Mouse (Mus musculus): ENCODE measurements around the gene Inca1. TPM values are rescaled to one million over a fixed set of nuclear protein-coding genes. Genes with fewer than 3 reads are reported as not detected.
A peak's percentile ranks its signal among the peaks of the same experiment; 100 is the strongest.

The Inca1 gene
- total RNA-seq, 2 experiments from 2014 or later = 1.8 to 3.0 TPM

- Histone ChIP-seq H3K27ac (peak overlapping the region; percentile 76), H3K4me3 (peak overlapping the region; percentile 55)
- no peak for DNase-seq (ENCODE audit: extremely low spot score in 1 of 2, low spot score in 2 of 2)
- intact Hi-C loops (cut with DNase I) = loop anchor here (2.0 kb wide), 1 partner anchor 21 kb away; the partner anchor contains the start of genes Rnf167 and Slc25a11
- no peak for TF ChIP-seq CTCF (IDR thresholded peaks at IDR 0.05)
These were observed 32.4 kb downstream of the Inca1 start for GRCm38 (mm10) chr11:70667271-70668150.

GRCm38 (mm10) chr11:70666687-70667086, 33.3 kb downstream of the Inca1 start:
- no peak for DNase-seq (ENCODE audit: extremely low spot score in 1 of 2, low spot score in 2 of 2)
- Histone ChIP-seq H3K4me3 (no peak overlapping the region), H3K27ac (no peak overlapping the region)
- TF ChIP-seq CTCF (IDR thresholded peaks at IDR 0.05) = no peak
- intact Hi-C loops (cut with DNase I) = no loop called here

GRCm38 (mm10) chr11:70664741-70665140, 35.2 kb downstream of the Inca1 start:
- H3K27ac ChIP-seq = no peak overlapping the region
- no peak for TF ChIP-seq CTCF (IDR thresholded peaks at IDR 0.05)
- no peak for DNase-seq (ENCODE audit: extremely low spot score in 1 of 2, low spot score in 2 of 2)
- no peak overlapping the region for H3K4me3 ChIP-seq
- intact Hi-C loops (cut with DNase I) = no loop called here

- no peak overlapping the region for H3K4me3 ChIP-seq
- no peak for DNase-seq (ENCODE audit: extremely low spot score in 1 of 2, low spot score in 2 of 2)
- intact Hi-C loops (cut with DNase I) = no loop called here
- TF ChIP-seq CTCF (IDR thresholded peaks at IDR 0.05) = no peak
- H3K27ac ChIP-seq = no peak overlapping the region
These were observed 36.0 kb downstream of the Inca1 start for GRCm38 (mm10) chr11:70663957-70664356.

- no peak for TF ChIP-seq CTCF (IDR thresholded peaks at IDR 0.05)
- H3K27ac ChIP-seq = no peak overlapping the region
- intact Hi-C loops (cut with DNase I) = no loop called here
- no peak for DNase-seq (ENCODE audit: extremely low spot score in 1 of 2, low spot score in 2 of 2)
- H3K4me3 ChIP-seq = no peak overlapping the region
These were observed 36.9 kb downstream of the Inca1 start for GRCm38 (mm10) chr11:70663101-70663500.

GRCm38 (mm10) chr11:70660571-70660970, 39.4 kb downstream of the Inca1 start:
- Histone ChIP-seq H3K27ac (no peak overlapping the region), H3K4me3 (no peak overlapping the region)
- no peak for TF ChIP-seq CTCF (IDR thresholded peaks at IDR 0.05)
- DNase-seq (ENCODE audit: extremely low spot score in 1 of 2, low spot score in 2 of 2) = no peak
- intact Hi-C loops (cut with DNase I) = no loop called here

GRCm38 (mm10) chr11:70658942-70659341, 41.0 kb downstream of the Inca1 start:
- no peak for DNase-seq (ENCODE audit: extremely low spot score in 1 of 2, low spot score in 2 of 2)
- Histone ChIP-seq H3K4me3 (no peak overlapping the region), H3K27ac (no peak overlapping the region)
- intact Hi-C loops (cut with DNase I) = loop anchor here (10.0 kb wide), 1 partner anchor 424 kb away; the partner anchor contains the start of genes 0610010K14Rik, Gm21988 and Rnasek
- no peak for TF ChIP-seq CTCF (IDR thresholded peaks at IDR 0.05)

- intact Hi-C loops (cut with DNase I) = loop anchor here (10.0 kb wide), 1 partner anchor 424 kb away; the partner anchor contains the start of genes 0610010K14Rik, Gm21988 and Rnasek
- Histone ChIP-seq H3K4me3 (no peak overlapping the region), H3K27ac (no peak overlapping the region)
- no peak for TF ChIP-seq CTCF (IDR thresholded peaks at IDR 0.05)
- no peak for DNase-seq (ENCODE audit: extremely low spot score in 1 of 2, low spot score in 2 of 2)
These were observed 41.4 kb downstream of the Inca1 start for GRCm38 (mm10) chr11:70658521-70658920.

GRCm38 (mm10) chr11:70657991-70658390, 42.0 kb downstream of the Inca1 start:
- TF ChIP-seq CTCF (IDR thresholded peaks at IDR 0.05) = no peak
- no peak overlapping the region for H3K4me3 ChIP-seq
- intact Hi-C loops (cut with DNase I) = loop anchor here (10.0 kb wide), 1 partner anchor 423 kb away; the partner anchor contains the start of genes 0610010K14Rik, Gm21988 and Rnasek
- DNase-seq (ENCODE audit: extremely low spot score in 1 of 2, low spot score in 2 of 2) = no peak
- H3K27ac ChIP-seq = no peak overlapping the region

- Histone ChIP-seq H3K27ac (no peak overlapping the region), H3K4me3 (no peak overlapping the region)
- intact Hi-C loops (cut with DNase I) = loop anchor here (10.0 kb wide), 1 partner anchor 423 kb away; the partner anchor contains the start of genes 0610010K14Rik, Gm21988 and Rnasek
- DNase-seq (ENCODE audit: extremely low spot score in 1 of 2, low spot score in 2 of 2) = no peak
- TF ChIP-seq CTCF (IDR thresholded peaks at IDR 0.05) = no peak
These were observed 42.4 kb downstream of the Inca1 start for GRCm38 (mm10) chr11:70657573-70657972.

- intact Hi-C loops (cut with DNase I) = loop anchor here (10.0 kb wide), 1 partner anchor 422 kb away; the partner anchor contains the start of genes 0610010K14Rik, Gm21988 and Rnasek
- H3K4me3 ChIP-seq = peak within 1 kb of the TSS; percentile 100
- DNase-seq (ENCODE audit: extremely low spot score in 1 of 2, low spot score in 2 of 2) = no peak
- TF ChIP-seq CTCF (IDR thresholded peaks at IDR 0.05) = no peak
- peak within 1 kb of the TSS; percentile 64 for H3K27ac ChIP-seq
These were observed 43.0 kb downstream of the Inca1 start, which contains the start of gene Eno3 for GRCm38 (mm10) chr11:70656964-70657363. Eno3 (plus strand) TSS chr11:70657202.

GRCm38 (mm10) chr11:70656456-70656927, 43.5 kb downstream of the Inca1 start:
- no peak for DNase-seq (ENCODE audit: extremely low spot score in 1 of 2, low spot score in 2 of 2)
- Histone ChIP-seq H3K27ac (peak overlapping the region; percentile 64; the same call in 1 of the 2 replicates), H3K4me3 (peak overlapping the region; percentile 100; the same call in 1 of the 2 replicates)
- intact Hi-C loops (cut with DNase I) = loop anchor here (10.0 kb wide), 1 partner anchor 422 kb away; the partner anchor contains the start of genes 0610010K14Rik, Gm21988 and Rnasek
- TF ChIP-seq CTCF (IDR thresholded peaks at IDR 0.05) = no peak

Data from left cerebral cortex, adult 2 months (tissue).